Mouse (Mus musculus): Measurements from ENCODE around the gene Limch1. TPM values are rescaled to one million over a fixed set of nuclear protein-coding genes. Genes with fewer than 3 reads are reported as not detected.

The Limch1 gene
- polyA plus RNA-seq, 1 experiment from 2014 or later, result 47.1 TPM

DNA sequence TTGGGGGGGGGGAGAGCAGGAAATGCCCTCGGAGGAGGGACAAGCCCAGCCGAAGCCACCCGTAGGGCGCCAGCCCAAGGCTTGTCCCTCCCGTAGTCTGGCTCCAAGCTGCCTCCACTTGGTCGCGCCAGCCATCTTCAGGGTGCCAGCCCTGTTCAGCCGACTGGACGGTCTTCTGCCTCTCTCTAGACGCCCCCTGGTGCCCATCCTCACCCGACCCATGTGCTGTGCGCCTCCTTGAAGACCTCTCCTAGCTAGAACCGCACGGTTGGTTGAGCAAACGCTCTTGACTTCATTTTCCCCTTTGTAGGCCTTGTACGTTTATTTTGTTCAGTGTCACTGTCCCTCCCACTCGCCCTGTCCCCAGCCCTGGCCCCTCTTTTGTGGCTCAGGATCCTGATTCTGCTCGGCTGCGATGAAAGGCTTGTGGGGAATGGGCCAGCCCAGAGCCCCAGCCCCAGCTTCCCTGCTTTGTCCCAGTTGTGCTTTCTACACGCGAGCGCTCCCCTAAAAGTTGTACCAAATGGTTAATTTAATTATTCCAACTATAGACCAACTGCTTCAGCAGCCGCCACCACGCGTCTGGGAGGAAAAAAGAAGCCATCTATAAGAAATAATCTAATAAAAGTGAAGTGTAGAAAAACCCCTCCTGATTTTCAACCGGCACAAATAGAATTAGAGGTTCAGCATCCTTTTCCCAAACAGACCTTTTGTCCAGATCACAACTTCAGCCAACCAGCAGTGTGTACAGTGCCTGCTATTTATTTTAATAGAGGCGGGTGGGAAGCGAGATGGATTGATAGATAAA is 356.4 kb downstream of the Limch1 start:
- Histone ChIP-seq H3K4me1 (peaks cover 9% of the 10 kb centered on the region), H3K9me3 (no peaks in the 10 kb centered on the region), H3K4me3 (0 out of 2 replicates have a peak overlapping the region, but pooled peaks have one; percentile 16), H3K27me3 (replicated peaks; ENCODE audit: low read depth, poor library complexity, severe bottlenecking) (peaks cover 100% of the 10 kb centered on the region), H3K36me3 (replicated peaks) (no peaks in the 10 kb centered on the region), H3K27ac (replicated peaks) (no peak overlapping the region)
- 1% methylated on average over 28 of the region's 28 CpGs for WGBS
- peak; percentile 75 for DNase-seq (ENCODE audit: low spot score)

- H3K27me3 ChIP-seq (replicated peaks; ENCODE audit: low read depth, poor library complexity, severe bottlenecking), result peaks cover 97% of the 10 kb centered on the region
- H3K36me3 ChIP-seq (replicated peaks), result no peaks in the 10 kb centered on the region
- H3K4me3 ChIP-seq, result no peak overlapping the region
- no peak for DNase-seq (ENCODE audit: low spot score)
- H3K9me3 ChIP-seq, result no peaks in the 10 kb centered on the region
- 8% methylated on average over 3 of the region's 3 CpGs for WGBS
- no peak overlapping the region for H3K27ac ChIP-seq (replicated peaks)
- H3K4me1 ChIP-seq, result peaks cover 6% of the 10 kb centered on the region
These were observed 357.4 kb downstream of the Limch1 start for GRCm38 (mm10) chr5:67103016-67103415.

DNA sequence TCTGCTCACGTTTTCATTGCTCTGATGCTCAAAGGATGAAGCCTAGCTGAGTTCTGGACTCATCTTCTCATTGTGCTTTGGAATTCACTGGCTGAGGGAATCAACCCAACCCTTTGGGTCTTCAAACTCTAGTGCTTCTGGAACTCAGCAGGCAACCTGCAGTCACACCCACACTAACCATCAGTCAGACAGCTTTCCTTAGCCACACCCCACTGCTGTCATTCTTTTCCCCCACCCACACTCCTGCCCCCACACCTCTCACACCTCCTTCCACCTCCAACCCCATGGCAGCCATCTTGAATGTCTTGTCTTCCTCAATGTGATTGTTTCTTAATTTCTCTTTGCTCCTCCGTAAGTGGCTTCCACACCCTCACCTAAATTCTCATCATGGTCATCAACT is 360.6 kb downstream of the Limch1 start:
- Histone ChIP-seq H3K27ac (replicated peaks) (no peak overlapping the region), H3K4me3 (no peak overlapping the region), H3K9me3 (no peaks in the 10 kb centered on the region), H3K36me3 (replicated peaks) (no peaks in the 10 kb centered on the region), H3K4me1 (peaks cover 6% of the 10 kb centered on the region), H3K27me3 (replicated peaks; ENCODE audit: low read depth, poor library complexity, severe bottlenecking) (peaks cover 80% of the 10 kb centered on the region)
- 89% methylated on average over 2 of the region's 2 CpGs for WGBS
- no peak for DNase-seq (ENCODE audit: low spot score)

Small RNA genes within 50 kb of the gene (microRNA-seq; reads per million reads assigned to microRNA genes)
- gene Gm23841, result not detected

Other genes with a start within 250 kb of the Limch1 start
- 30.7 and 36.8 TPM in 2 replicates for gene Apbb2, start 127.0 kb upstream of the Limch1 start, polyA plus RNA-seq (2016; fragmentation: Nextera tagmentation; extraction: Ambion mirVana)
- 128 and 137 TPM in 2 replicates for gene Uchl1, start 69.7 kb upstream of the Limch1 start, polyA plus RNA-seq (2016; fragmentation: Nextera tagmentation; extraction: Ambion mirVana)